Mouse (Mus musculus): ENCODE results near the gene Gm11565. TPM values are rescaled to one million over a fixed set of nuclear protein-coding genes. Genes with fewer than 3 reads are reported as not detected.

The Gm11565 gene
- not detected for polyA plus RNA-seq (2017; shearing (Covaris generic))

GRCm38 (mm10) chr11:99914451-99914850 lies at the start of gene Gm11565:
Gene Gm11565 (plus strand): TSS chr11:99914751.

GRCm38 (mm10) chr11:99873089-99873488 lies 41.5 kb upstream of the Gm11565 start, which contains the start of gene Krtap9-1:
Gene Krtap9-1 (plus strand): TSS chr11:99873389.

GRCm38 (mm10) chr11:99878887-99879286 lies 35.7 kb upstream of the Gm11565 start, which contains the start of gene Gm11567:
Gene Gm11567 (plus strand): TSS chr11:99879187.

GRCm38 (mm10) chr11:99907620-99908019 lies 6.9 kb upstream of the Gm11565 start, which contains the start of gene Krtap31-1:
Gene Krtap31-1 (plus strand): TSS chr11:99907920.

GRCm38 (mm10) chr11:99935991-99936390 lies 21.4 kb downstream of the Gm11565 start, which contains the start of gene Krtap31-2:
Gene Krtap31-2 (plus strand): TSS chr11:99936291.

GRCm38 (mm10) chr11:99948175-99948574 lies 33.6 kb downstream of the Gm11565 start, which contains the start of gene Krtap9-5:
Gene Krtap9-5 (plus strand): TSS chr11:99948475.

Other genes starting within 250 kb of the Gm11565 start
- not detected for gene Krtap4-6, start 248.8 kb upstream of the Gm11565 start, polyA plus RNA-seq (2017; shearing (Covaris generic))
- gene Gm14190, start 224.0 kb upstream of the Gm11565 start, polyA plus RNA-seq (2017; shearing (Covaris generic)), result not detected
- gene Gm14180, start 180.5 kb upstream of the Gm11565 start, polyA plus RNA-seq (2017; shearing (Covaris generic)), result not detected
- not detected for gene Gm11595, start 141.8 kb upstream of the Gm11565 start, polyA plus RNA-seq (2017; shearing (Covaris generic))
- not detected for gene Krtap4-8, start 134.0 kb upstream of the Gm11565 start, polyA plus RNA-seq (2017; shearing (Covaris generic))
- gene Krtap4-9, start 129.6 kb upstream of the Gm11565 start, polyA plus RNA-seq (2017; shearing (Covaris generic)), result not detected
- not detected for gene Gm11596, start 121.3 kb upstream of the Gm11565 start, polyA plus RNA-seq (2017; shearing (Covaris generic))
- gene Gm11569, start 115.8 kb upstream of the Gm11565 start, polyA plus RNA-seq (2017; shearing (Covaris generic)), result not detected
- gene Gm11554, start 110.3 kb upstream of the Gm11565 start, polyA plus RNA-seq (2017; shearing (Covaris generic)), result not detected
- not detected for gene Krtap4-13, start 104.9 kb upstream of the Gm11565 start, polyA plus RNA-seq (2017; shearing (Covaris generic))
- not detected for gene Gm11564, start 99.1 kb upstream of the Gm11565 start, polyA plus RNA-seq (2017; shearing (Covaris generic))
- not detected for gene 2300003K06Rik, start 76.7 kb upstream of the Gm11565 start, polyA plus RNA-seq (2017; shearing (Covaris generic))
- not detected for gene Krtap4-16, start 63.1 kb upstream of the Gm11565 start, polyA plus RNA-seq (2017; shearing (Covaris generic))
- not detected for gene Gm11568, start 56.8 kb upstream of the Gm11565 start, polyA plus RNA-seq (2017; shearing (Covaris generic))
- not detected for gene Gm11559, start 50.3 kb upstream of the Gm11565 start, polyA plus RNA-seq (2017; shearing (Covaris generic))
- not detected for gene Krtap9-1, start 41.4 kb upstream of the Gm11565 start, polyA plus RNA-seq (2017; shearing (Covaris generic))
- gene Gm11567, start 35.6 kb upstream of the Gm11565 start, polyA plus RNA-seq (2017; shearing (Covaris generic)), result not detected
- not detected for gene Krtap31-1, start 6.8 kb upstream of the Gm11565 start, polyA plus RNA-seq (2017; shearing (Covaris generic))
- not detected for gene Krtap31-2, start 21.5 kb downstream of the Gm11565 start, polyA plus RNA-seq (2017; shearing (Covaris generic))
- gene Krtap9-5, start 33.7 kb downstream of the Gm11565 start, polyA plus RNA-seq (2017; shearing (Covaris generic)), result not detected
- not detected for gene Krtap29-1, start 64.3 kb downstream of the Gm11565 start, polyA plus RNA-seq (2017; shearing (Covaris generic))
- not detected for gene Krtap16-1, start 71.8 kb downstream of the Gm11565 start, polyA plus RNA-seq (2017; shearing (Covaris generic))
- gene Krtap17-1, start 79.2 kb downstream of the Gm11565 start, polyA plus RNA-seq (2017; shearing (Covaris generic)), result not detected
- gene Krt33a, start 101.5 kb downstream of the Gm11565 start, polyA plus RNA-seq (2017; shearing (Covaris generic)), result not detected
- not detected for gene Krt33b, start 115.1 kb downstream of the Gm11565 start, polyA plus RNA-seq (2017; shearing (Covaris generic))
- not detected for gene Krt34, start 126.8 kb downstream of the Gm11565 start, polyA plus RNA-seq (2017; shearing (Covaris generic))
- gene Krt31, start 135.8 kb downstream of the Gm11565 start, polyA plus RNA-seq (2017; shearing (Covaris generic)), result not detected
- gene Krt32, start 173.5 kb downstream of the Gm11565 start, polyA plus RNA-seq (2017; shearing (Covaris generic)), result not detected
- gene Krt35, start 181.5 kb downstream of the Gm11565 start, polyA plus RNA-seq (2017; shearing (Covaris generic)), result not detected
- not detected for gene Krt36, start 190.9 kb downstream of the Gm11565 start, polyA plus RNA-seq (2017; shearing (Covaris generic))
- gene Krt13, start 206.8 kb downstream of the Gm11565 start, polyA plus RNA-seq (2017; shearing (Covaris generic)), result not detected
- gene Krt15, start 221.2 kb downstream of the Gm11565 start, polyA plus RNA-seq (2017; shearing (Covaris generic)), result not detected
- not detected for gene Krt19, start 233.9 kb downstream of the Gm11565 start, polyA plus RNA-seq (2017; shearing (Covaris generic))